Mouse (Mus musculus): ENCODE results near the gene Psmb9. TPM values are rescaled to one million over a fixed set of nuclear protein-coding genes. Genes with fewer than 3 reads are reported as not detected.

Gene Psmb9
- polyA plus RNA-seq, 1 experiment from 2014 or later, result 2.1 TPM

- H3K27me3 ChIP-seq (replicated peaks), result peaks cover 86% of the 10 kb centered on the region
- peak; percentile 89 for ATAC-seq (ENCODE audit: low FRiP score)
Measured at GRCm38 (mm10) chr17:34196941-34197894, 9.7 kb upstream of the Psmb9 start, which contains the start of gene Psmb8. Psmb8 (plus strand) TSS chr17:34197721.

GRCm38 (mm10) chr17:34196491-34196890 is 8.9 kb upstream of the Psmb9 start:
- no peak for ATAC-seq (ENCODE audit: low FRiP score)
- Histone ChIP-seq H3K4me3 (replicated peaks) (0 out of 2 replicates have a peak overlapping the region, but pooled peaks have one; percentile 43), H3K36me3 (no peaks in the 10 kb centered on the region), H3K9me3 (replicated peaks) (no peaks in the 10 kb centered on the region), H3K4me1 (peaks cover 18% of the 10 kb centered on the region), H3K27ac (replicated peaks) (no peak overlapping the region), H3K9ac (replicated peaks) (no peak overlapping the region), H3K4me2 (peak overlapping the region; percentile 85; the same call in 1 of the 2 replicates), H3K27me3 (replicated peaks) (peaks cover 93% of the 10 kb centered on the region)
- 29% methylated on average over 12 of the region's 12 CpGs for WGBS

More at GRCm38 (mm10) chr17:34196941-34197894, 9.7 kb upstream of the Psmb9 start, which contains the start of gene Psmb8:
- Histone ChIP-seq H3K27ac (replicated peaks) (no peak within 1 kb of the TSS), H3K4me2 (peak within 1 kb of the TSS; percentile 85), H3K4me3 (replicated peaks) (peak within 1 kb of the TSS; percentile 43), H3K9ac (replicated peaks) (peak within 1 kb of the TSS; percentile 52), H3K4me1 (peaks cover 18% of the 10 kb centered on the region), H3K36me3 (no peaks in the 10 kb centered on the region), H3K9me3 (replicated peaks) (no peaks in the 10 kb centered on the region)
- WGBS, result 4% methylated on average over 41 of the region's 41 CpGs

- H3K36me3 ChIP-seq, result no peaks in the 10 kb centered on the region
- H3K27ac ChIP-seq (replicated peaks), result no peak overlapping the region
- no peak for ATAC-seq (ENCODE audit: low FRiP score)
- 88% methylated on average over 4 of the region's 4 CpGs for WGBS
- H3K4me2 ChIP-seq, result no peak overlapping the region
- peaks cover 18% of the 10 kb centered on the region for H3K4me1 ChIP-seq
- H3K27me3 ChIP-seq (replicated peaks), result peaks cover 93% of the 10 kb centered on the region
- H3K4me3 ChIP-seq (replicated peaks), result no peak overlapping the region
- no peak overlapping the region for H3K9ac ChIP-seq (replicated peaks)
- no peaks in the 10 kb centered on the region for H3K9me3 ChIP-seq (replicated peaks)
Measured at GRCm38 (mm10) chr17:34194723-34195122, 7.2 kb upstream of the Psmb9 start.

DNA sequence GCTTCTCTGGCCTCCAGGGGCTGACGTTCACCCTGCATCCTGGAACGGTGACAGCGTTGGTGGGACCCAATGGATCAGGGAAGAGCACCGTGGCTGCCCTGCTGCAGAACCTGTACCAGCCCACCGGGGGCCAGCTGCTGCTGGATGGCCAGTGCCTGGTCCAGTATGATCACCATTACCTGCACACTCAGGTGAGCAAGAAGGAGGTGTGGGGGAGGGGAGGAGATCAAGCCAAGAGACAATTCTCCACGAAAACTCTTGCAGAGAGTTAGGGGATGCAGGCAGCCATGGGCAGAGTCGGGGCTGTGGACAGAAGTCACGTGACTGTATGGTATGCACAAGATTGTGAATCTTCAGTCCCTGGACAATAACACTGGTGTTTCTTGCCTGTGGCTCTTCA is 5.9 kb upstream of the Psmb9 start:
- Histone ChIP-seq H3K9ac (replicated peaks) (no peak overlapping the region), H3K36me3 (no peaks in the 10 kb centered on the region), H3K4me2 (no peak overlapping the region), H3K4me1 (peaks cover 18% of the 10 kb centered on the region), H3K27ac (replicated peaks) (no peak overlapping the region), H3K4me3 (replicated peaks) (no peak overlapping the region), H3K9me3 (replicated peaks) (no peaks in the 10 kb centered on the region), H3K27me3 (replicated peaks) (peaks cover 95% of the 10 kb centered on the region)
- no peak for ATAC-seq (ENCODE audit: low FRiP score)
- 57% methylated on average over 8 of the region's 8 CpGs for WGBS

DNA sequence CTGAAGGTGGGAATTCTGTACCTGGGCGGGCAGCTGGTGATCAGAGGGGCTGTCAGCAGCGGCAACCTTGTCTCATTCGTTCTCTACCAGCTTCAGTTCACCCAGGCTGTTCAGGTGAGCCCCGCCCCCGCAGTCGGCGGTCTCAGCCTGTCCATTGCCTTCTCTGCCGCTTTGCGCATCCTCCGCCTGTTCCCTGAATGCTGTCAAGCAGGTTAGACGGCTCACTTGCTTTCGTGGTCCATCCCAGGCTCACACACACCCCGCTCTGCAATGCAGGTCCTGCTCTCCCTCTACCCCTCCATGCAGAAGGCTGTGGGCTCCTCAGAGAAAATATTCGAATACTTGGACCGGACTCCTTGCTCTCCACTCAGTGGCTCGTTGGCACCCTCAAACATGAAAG is 5.3 kb upstream of the Psmb9 start:
- Histone ChIP-seq H3K4me3 (replicated peaks) (no peak overlapping the region), H3K4me2 (no peak overlapping the region), H3K27ac (replicated peaks) (no peak overlapping the region), H3K27me3 (replicated peaks) (peaks cover 94% of the 10 kb centered on the region), H3K36me3 (no peaks in the 10 kb centered on the region), H3K9ac (replicated peaks) (no peak overlapping the region), H3K4me1 (peaks cover 17% of the 10 kb centered on the region), H3K9me3 (replicated peaks) (no peaks in the 10 kb centered on the region)
- no peak for ATAC-seq (ENCODE audit: low FRiP score)
- 26% methylated on average over 16 of the region's 16 CpGs for WGBS

DNA sequence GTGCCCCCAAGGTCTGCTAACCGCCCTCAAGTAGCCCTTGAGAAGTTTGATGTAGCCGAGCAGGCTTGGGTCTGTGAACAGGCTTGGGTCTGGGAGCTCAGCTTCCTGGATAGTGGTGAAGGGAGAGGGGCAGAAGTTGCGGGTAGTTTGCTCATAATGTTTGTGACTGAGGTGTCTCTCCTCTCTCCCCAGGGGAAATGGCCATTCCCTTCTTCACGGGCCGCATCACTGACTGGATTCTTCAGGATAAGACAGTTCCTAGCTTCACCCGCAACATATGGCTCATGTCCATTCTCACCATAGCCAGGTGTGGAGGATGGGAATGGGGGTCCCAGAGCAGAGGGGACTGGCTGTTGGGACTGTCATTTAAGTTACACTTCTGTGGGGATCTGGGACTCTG is 1.4 kb upstream of the Psmb9 start:
- peaks cover 89% of the 10 kb centered on the region for H3K27me3 ChIP-seq (replicated peaks)
- H3K27ac ChIP-seq (replicated peaks), result no peak overlapping the region
- no peaks in the 10 kb centered on the region for H3K36me3 ChIP-seq
- 77% methylated on average over 6 of the region's 6 CpGs for WGBS
- H3K9me3 ChIP-seq (replicated peaks), result no peaks in the 10 kb centered on the region
- no peak overlapping the region for H3K4me2 ChIP-seq
- no peak for ATAC-seq (ENCODE audit: low FRiP score)
- no peak overlapping the region for H3K9ac ChIP-seq (replicated peaks)
- H3K4me1 ChIP-seq, result peaks cover 18% of the 10 kb centered on the region
- no peak overlapping the region for H3K4me3 ChIP-seq (replicated peaks)

GRCm38 (mm10) chr17:34188010-34188409 is 446 bp upstream of the Psmb9 start:
- peaks cover 88% of the 10 kb centered on the region for H3K27me3 ChIP-seq (replicated peaks)

DNA sequence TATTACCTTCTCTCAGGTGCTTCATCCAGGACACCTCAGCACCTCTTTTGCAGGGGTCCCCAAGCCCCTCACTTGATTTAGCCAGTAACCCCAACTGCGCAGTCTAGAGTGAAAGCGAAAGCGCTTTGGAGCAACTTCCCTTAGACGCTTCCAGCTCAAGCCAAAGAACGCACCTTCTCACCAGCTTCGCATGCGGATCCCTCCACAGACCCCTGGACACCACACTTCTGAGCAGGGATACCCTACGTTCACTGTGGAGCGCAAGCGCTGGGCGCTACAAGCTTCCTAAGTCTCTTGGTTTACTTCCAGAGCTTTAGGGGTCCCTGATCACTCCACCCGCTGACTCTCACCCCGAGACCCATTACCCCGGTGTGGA is 691 bp downstream of the Psmb9 start:
- peak; percentile 57; the same call in 1 of the 2 replicates for ATAC-seq (ENCODE audit: low FRiP score)
- peak overlapping the region; percentile 93 for H3K4me2 ChIP-seq
- peaks cover 18% of the 10 kb centered on the region for H3K4me1 ChIP-seq
- 3% methylated on average over 14 of the region's 14 CpGs for WGBS
- no peaks in the 10 kb centered on the region for H3K36me3 ChIP-seq
- H3K9ac ChIP-seq (replicated peaks), result peak overlapping the region; percentile 47
- H3K9me3 ChIP-seq (replicated peaks), result no peaks in the 10 kb centered on the region
- peaks cover 76% of the 10 kb centered on the region for H3K27me3 ChIP-seq (replicated peaks)
- H3K27ac ChIP-seq (replicated peaks), result 0 out of 2 replicates have a peak overlapping the region, but pooled peaks have one; percentile 23
- H3K4me3 ChIP-seq (replicated peaks), result peak overlapping the region; percentile 52

More at GRCm38 (mm10) chr17:34188010-34188409, 446 bp upstream of the Psmb9 start:
- peak overlapping the region; percentile 93 for H3K4me2 ChIP-seq
- H3K4me1 ChIP-seq, result peaks cover 18% of the 10 kb centered on the region
- peak overlapping the region; percentile 52 for H3K4me3 ChIP-seq (replicated peaks)
- ATAC-seq (ENCODE audit: low FRiP score), result no peak
- H3K27ac ChIP-seq (replicated peaks), result peak overlapping the region; percentile 23; the same call in 1 of the 2 replicates
- 3% methylated on average over 16 of the region's 20 CpGs for WGBS
- no peaks in the 10 kb centered on the region for H3K36me3 ChIP-seq
- peak overlapping the region; percentile 47 for H3K9ac ChIP-seq (replicated peaks)
- H3K9me3 ChIP-seq (replicated peaks), result no peaks in the 10 kb centered on the region

DNA sequence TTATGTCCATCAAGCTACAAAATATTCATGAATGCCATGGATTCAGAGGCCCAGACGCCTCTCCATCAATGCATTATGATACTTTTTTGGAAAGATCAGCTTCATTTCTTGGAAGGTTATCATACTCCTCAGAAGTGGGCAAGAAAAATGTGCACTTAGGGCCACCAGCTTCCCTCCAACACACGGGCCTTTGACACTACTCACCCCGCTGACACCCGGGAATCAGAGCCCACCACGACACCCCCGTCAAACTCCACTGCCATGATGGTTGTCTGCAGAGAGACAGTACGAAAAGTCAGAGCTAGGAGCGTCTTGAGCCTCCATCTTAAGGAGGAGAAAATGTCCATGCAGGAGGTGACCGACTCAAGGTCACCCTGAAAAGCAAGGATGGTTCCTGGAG is 2.0 kb downstream of the Psmb9 start:
- peaks cover 64% of the 10 kb centered on the region for H3K27me3 ChIP-seq (replicated peaks)
- no peak overlapping the region for H3K27ac ChIP-seq (replicated peaks)
- no peak overlapping the region for H3K4me2 ChIP-seq
- H3K9ac ChIP-seq (replicated peaks), result no peak overlapping the region
- H3K4me1 ChIP-seq, result peaks cover 18% of the 10 kb centered on the region
- no peaks in the 10 kb centered on the region for H3K9me3 ChIP-seq (replicated peaks)
- H3K36me3 ChIP-seq, result no peaks in the 10 kb centered on the region
- 90% methylated on average over 9 of the region's 9 CpGs for WGBS
- ATAC-seq (ENCODE audit: low FRiP score), result no peak
- H3K4me3 ChIP-seq (replicated peaks), result no peak overlapping the region

- no peak for ATAC-seq (ENCODE audit: low FRiP score)
- Histone ChIP-seq H3K4me3 (replicated peaks) (no peak overlapping the region), H3K4me1 (peaks cover 18% of the 10 kb centered on the region), H3K27me3 (replicated peaks) (peaks cover 45% of the 10 kb centered on the region), H3K9ac (replicated peaks) (no peak overlapping the region), H3K27ac (replicated peaks) (no peak overlapping the region), H3K9me3 (replicated peaks) (no peaks in the 10 kb centered on the region), H3K36me3 (no peaks in the 10 kb centered on the region), H3K4me2 (no peak overlapping the region)
- 79% methylated on average over 15 of the region's 15 CpGs for WGBS
Measured at GRCm38 (mm10) chr17:34183564-34184219, 3.9 kb downstream of the Psmb9 start.

DNA sequence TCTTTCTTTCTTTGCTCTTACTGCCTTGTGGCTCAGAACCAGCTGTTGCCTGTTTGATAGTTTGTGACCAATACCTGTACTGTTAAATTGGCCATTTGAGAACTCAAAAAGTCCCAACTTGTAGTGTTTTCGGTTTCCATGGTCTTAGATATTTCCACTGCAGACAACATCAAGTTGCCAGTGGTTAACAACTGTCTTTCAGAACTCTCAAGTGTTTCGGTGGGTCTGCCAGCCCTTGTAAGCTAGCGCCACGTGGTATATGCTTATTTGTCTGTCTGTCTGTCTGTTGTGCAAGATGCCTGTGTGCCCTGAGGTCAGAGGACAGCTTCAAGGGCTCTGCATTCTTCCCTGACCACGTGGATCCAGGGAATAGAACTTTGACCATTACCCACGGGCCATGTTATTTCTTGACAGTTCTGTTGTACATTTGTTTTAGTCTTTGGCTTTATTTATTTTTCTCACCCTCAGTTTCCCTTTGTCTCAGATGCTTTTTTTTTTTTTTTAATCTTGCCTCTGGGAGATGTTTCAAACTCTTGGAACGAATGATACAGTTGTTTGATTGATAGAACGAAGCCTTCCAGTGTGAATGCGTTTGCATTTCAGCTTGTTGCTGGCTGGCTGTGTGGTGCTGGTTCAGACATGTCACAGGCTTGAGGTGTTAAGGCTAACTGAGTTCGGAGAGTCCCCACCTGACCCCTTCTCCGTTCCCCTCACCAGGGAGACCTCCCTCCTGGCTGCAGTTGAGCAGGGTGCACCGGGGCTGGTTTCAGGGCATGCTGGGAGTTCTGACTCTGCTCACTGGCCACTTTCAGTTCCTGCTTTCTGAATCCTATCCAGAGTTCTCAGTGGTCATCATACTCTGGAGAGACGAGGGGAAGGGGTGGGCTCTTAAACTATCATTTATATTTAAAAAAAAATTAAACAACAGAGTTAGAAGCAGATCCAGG is 7.4 kb downstream of the Psmb9 start:
- ATAC-seq (ENCODE audit: low FRiP score), result no peak
- 73% methylated on average over 13 of the region's 13 CpGs for WGBS

More for the DNA sequence above, 7.4 kb downstream of the Psmb9 start:
- no peak overlapping the region for H3K9ac ChIP-seq (replicated peaks)
- no peak overlapping the region for H3K4me3 ChIP-seq (replicated peaks)
- peaks cover 19% of the 10 kb centered on the region for H3K27me3 ChIP-seq (replicated peaks)
- no peaks in the 10 kb centered on the region for H3K9me3 ChIP-seq (replicated peaks)
- H3K27ac ChIP-seq (replicated peaks), result no peak overlapping the region
- H3K4me2 ChIP-seq, result no peak overlapping the region
- H3K4me1 ChIP-seq, result no peaks in the 10 kb centered on the region
- no peaks in the 10 kb centered on the region for H3K36me3 ChIP-seq

Data from neural tube, embryonic 15.5 days (tissue).